Mouse (Mus musculus) limb, embryonic 15.5 days (tissue): ENCODE measurements around the gene Oxa1l. TPM values are rescaled to one million over a fixed set of nuclear protein-coding genes. Genes with fewer than 3 reads are reported as not detected.
"Not testable (repeated sequence)": the region's sequence is repeated elsewhere in the genome, so short reads cannot be mapped to it uniquely, and the experiment has no call there.

ENCODE experiments used
- ATAC-seq: fragments of 200-750 bp; cut with Nextera tagmentation; 2 replicates; pipeline ENCODE4 v1.8.0; 2017; ENCODE audit warnings: low read depth, moderate TSS enrichment; ENCODE audit not compliant: insufficient number of reproducible peaks, low FRiP score, low TSS enrichment
- H3K27ac ChIP-seq: fragments of 300-500 bp; sonication (generic); 2 replicates; pipeline ENCODE4 v1.5.1; 2015; ENCODE audit warnings: moderate library complexity, mild to moderate bottlenecking, inconsistent platforms
- H3K27me3 ChIP-seq: fragments of 300-500 bp; sonication (generic); 2 replicates; pipeline ENCODE4 v1.6.1; 2015; ENCODE audit warnings: inconsistent platforms
- H3K36me3 ChIP-seq: fragments of 300-500 bp; sonication (generic); 2 replicates; pipeline ENCODE4 v1.6.1; 2015; ENCODE audit warnings: inconsistent platforms
- H3K4me1 ChIP-seq: fragments of 300-500 bp; sonication (generic); 2 replicates; pipeline ENCODE4 v1.6.1; 2015; ENCODE audit warnings: inconsistent platforms
- H3K4me2 ChIP-seq: fragments of 300-500 bp; sonication (generic); 2 replicates; pipeline ENCODE4 v1.6.1; 2015; ENCODE audit warnings: mild to moderate bottlenecking, inconsistent platforms
- H3K4me3 ChIP-seq: fragments of 300-500 bp; sonication (generic); 2 replicates; pipeline ENCODE4 v1.5.1; 2015; ENCODE audit warnings: mild to moderate bottlenecking, inconsistent platforms
- H3K9ac ChIP-seq: fragments of 300-500 bp; sonication (generic); 2 replicates; pipeline ENCODE4 v1.6.1; 2015; ENCODE audit warnings: inconsistent platforms
- H3K9me3 ChIP-seq: fragments of 300-500 bp; sonication (generic); 2 replicates; pipeline ENCODE4 v1.6.1; 2016; ENCODE audit warnings: inconsistent platforms
- WGBS: fragments of 180-500 bp; shearing (Covaris S2); methylation state at CpG from one replicate; pipeline ENCODE4 v1.1.7; 2015; 5-methylcytosine and 5-hydroxymethylcytosine counted together
- polyA plus RNA-seq: library from polyadenylated mRNA; unstranded; fragments of >200 nt; fragmentation: Nextera tagmentation; extraction: Ambion mirVana; gene quantifications from 2 replicates; pipeline ENCODE4 v1.2.1, GENCODE M21; 2015

Oxa1l gene
- polyA plus RNA-seq = 36.1 and 37.7 TPM in 2 replicates

DNA sequence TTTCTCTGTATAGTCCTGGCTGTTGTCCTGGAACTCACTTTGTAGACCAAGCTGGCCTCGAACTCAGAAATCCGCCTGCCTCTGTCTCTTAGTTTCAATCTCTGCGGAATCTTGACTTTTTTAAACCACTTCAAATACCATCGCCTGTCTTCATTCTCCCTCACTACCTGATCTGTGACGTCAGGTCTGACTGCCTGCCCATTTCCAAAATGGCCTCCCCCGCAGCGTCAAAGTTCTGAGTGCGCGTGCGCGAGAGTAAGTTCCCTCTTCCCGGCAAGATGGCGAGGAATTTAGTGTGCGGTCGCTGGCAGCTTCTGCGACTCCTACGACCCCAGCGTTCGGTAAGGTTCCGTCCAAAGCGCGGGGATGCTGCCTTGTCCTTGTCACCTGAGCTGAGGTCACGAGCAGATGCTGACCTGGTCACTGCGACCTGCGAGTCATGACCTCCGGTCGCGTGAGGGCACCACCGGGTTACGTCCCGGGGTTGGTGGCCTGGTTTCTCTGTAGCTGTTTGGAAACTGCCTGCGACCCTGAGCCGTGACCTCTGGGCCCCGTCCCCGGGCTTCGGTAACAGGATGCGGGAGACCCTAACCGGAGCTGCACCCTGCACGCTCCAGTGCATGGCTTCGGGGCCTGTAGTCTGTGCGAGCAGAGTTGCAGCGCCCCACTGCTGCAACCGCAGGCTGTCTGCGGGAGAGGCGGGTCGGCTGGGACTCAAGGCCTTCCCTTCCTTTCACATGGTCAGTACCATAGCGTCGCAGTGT, at the start of gene Oxa1l:
TSS of gene Oxa1l (plus strand) at position 258 of the 764 bp plus-strand sequence.
- peak; percentile 83; the same call in 1 of the 2 replicates for ATAC-seq
- Histone ChIP-seq H3K36me3 (peaks cover 21% of the 10 kb centered on the region), H3K9me3 (no peaks in the 10 kb centered on the region), H3K27me3 (no peaks in the 10 kb centered on the region), H3K9ac (peak within 1 kb of the TSS; percentile 71), H3K4me1 (peaks cover 9% of the 10 kb centered on the region; the same call in 1 of the 2 replicates), H3K27ac (peak within 1 kb of the TSS; percentile 83), H3K4me2 (peak within 1 kb of the TSS; percentile 56), H3K4me3 (peak within 1 kb of the TSS; percentile 92)
- under 1% methylated on average over 48 of the region's 48 CpGs for WGBS

DNA sequence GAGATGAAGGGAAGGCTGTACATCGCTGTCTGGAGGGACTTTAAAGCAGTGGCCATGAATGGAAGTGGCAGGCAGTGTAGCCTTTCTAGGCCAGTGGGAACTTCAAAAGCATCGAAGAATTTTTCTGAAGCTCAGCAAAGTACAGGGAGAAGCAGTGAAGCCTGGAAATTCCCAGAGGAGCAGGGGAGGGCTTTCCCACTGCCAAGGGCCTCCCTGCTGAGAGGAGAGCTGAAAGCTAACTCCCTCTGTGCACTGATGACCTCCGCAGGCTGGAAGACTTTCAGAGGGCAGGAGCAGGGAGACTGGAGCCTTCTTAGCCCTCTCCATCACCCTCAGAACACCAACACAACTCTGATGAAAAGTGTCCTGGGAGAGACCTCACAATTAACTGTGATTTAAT, 48.9 kb upstream of the Oxa1l start:
- Histone ChIP-seq H3K4me1 (no peaks in the 10 kb centered on the region), H3K27me3 (no peaks in the 10 kb centered on the region), H3K36me3 (no peaks in the 10 kb centered on the region), H3K4me2 (no peak overlapping the region), H3K9me3 (no peaks in the 10 kb centered on the region), H3K9ac (no peak overlapping the region), H3K27ac (no peak overlapping the region), H3K4me3 (no peak overlapping the region)
- 32% methylated on average over 3 of the region's 3 CpGs for WGBS
- ATAC-seq = no peak

- H3K4me1 ChIP-seq = no peaks in the 10 kb centered on the region
- no peak overlapping the region for H3K27ac ChIP-seq
- H3K4me3 ChIP-seq = no peak overlapping the region
- H3K9me3 ChIP-seq = no peaks in the 10 kb centered on the region
- no peak for ATAC-seq
- no peaks in the 10 kb centered on the region for H3K27me3 ChIP-seq
- no peak overlapping the region for H3K9ac ChIP-seq
- H3K4me2 ChIP-seq = no peak overlapping the region
- WGBS = 78% methylated on average over 18 of the region's 18 CpGs
- H3K36me3 ChIP-seq = no peaks in the 10 kb centered on the region
Observed at GRCm38 (mm10) chr14:54321556-54322376, 38.9 kb upstream of the Oxa1l start.

DNA sequence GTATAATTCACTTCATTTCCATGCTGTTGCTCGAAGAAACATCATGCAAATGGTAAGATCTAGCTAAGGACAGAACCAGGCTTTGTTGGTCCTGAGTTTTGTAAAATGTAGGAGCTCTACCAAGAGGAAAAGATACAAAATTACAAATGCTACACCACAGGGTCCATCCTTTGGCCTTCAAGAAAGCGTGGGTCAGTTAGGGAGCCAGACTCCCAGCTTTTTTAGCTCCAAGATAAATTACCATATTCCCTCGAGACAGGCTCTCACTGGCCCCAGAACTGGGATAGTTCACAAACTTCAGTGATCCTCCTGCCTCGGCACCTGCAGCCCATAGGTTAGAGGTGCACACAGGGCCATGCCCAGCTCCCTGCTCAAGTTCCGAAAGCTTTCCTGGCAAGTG, 36.1 kb upstream of the Oxa1l start:
- Histone ChIP-seq H3K4me3 (no peak overlapping the region), H3K9me3 (no peaks in the 10 kb centered on the region), H3K27ac (no peak overlapping the region), H3K27me3 (no peaks in the 10 kb centered on the region), H3K4me1 (no peaks in the 10 kb centered on the region), H3K36me3 (no peaks in the 10 kb centered on the region), H3K9ac (no peak overlapping the region), H3K4me2 (no peak overlapping the region)
- 62% methylated on average over 5 of the region's 5 CpGs for WGBS
- ATAC-seq = no peak

- H3K4me2 ChIP-seq = no peak overlapping the region
- WGBS = 76% methylated on average over 2 of the region's 2 CpGs
- H3K27me3 ChIP-seq = no peaks in the 10 kb centered on the region
Observed at GRCm38 (mm10) chr14:54328548-54328947, 32.1 kb upstream of the Oxa1l start.

GRCm38 (mm10) chr14:54329201-54329600, 31.4 kb upstream of the Oxa1l start:
- no peak overlapping the region for H3K4me3 ChIP-seq
- no peaks in the 10 kb centered on the region for H3K9me3 ChIP-seq
- no peak for ATAC-seq
- H3K36me3 ChIP-seq = no peaks in the 10 kb centered on the region
- H3K27ac ChIP-seq = no peak overlapping the region
- WGBS = 41% methylated on average over 9 of the region's 9 CpGs
- H3K4me2 ChIP-seq = no peak overlapping the region
- H3K9ac ChIP-seq = no peak overlapping the region
- H3K27me3 ChIP-seq = no peaks in the 10 kb centered on the region
- H3K4me1 ChIP-seq = no peaks in the 10 kb centered on the region

More at GRCm38 (mm10) chr14:54328548-54328947, 32.1 kb upstream of the Oxa1l start:
- no peaks in the 10 kb centered on the region for H3K9me3 ChIP-seq
- no peak overlapping the region for H3K9ac ChIP-seq
- no peak overlapping the region for H3K4me3 ChIP-seq
- no peaks in the 10 kb centered on the region for H3K36me3 ChIP-seq
- no peak overlapping the region for H3K27ac ChIP-seq
- ATAC-seq = no peak
- no peaks in the 10 kb centered on the region for H3K4me1 ChIP-seq

- WGBS = 76% methylated on average over 1 of the region's 1 CpGs
- H3K36me3 ChIP-seq = no peaks in the 10 kb centered on the region
- H3K9ac ChIP-seq = no peak overlapping the region
- ATAC-seq = no peak
- no peak overlapping the region for H3K4me2 ChIP-seq
- no peaks in the 10 kb centered on the region for H3K9me3 ChIP-seq
- no peak overlapping the region for H3K27ac ChIP-seq
- H3K4me3 ChIP-seq = no peak overlapping the region
- H3K27me3 ChIP-seq = no peaks in the 10 kb centered on the region
- H3K4me1 ChIP-seq = no peaks in the 10 kb centered on the region
Observed at GRCm38 (mm10) chr14:54331178-54331577, 29.5 kb upstream of the Oxa1l start.

- WGBS = 85% methylated on average over 5 of the region's 5 CpGs
Observed at GRCm38 (mm10) chr14:54332176-54333074, 28.2 kb upstream of the Oxa1l start.

GRCm38 (mm10) chr14:54333452-54334189, 27.0 kb upstream of the Oxa1l start:
- Histone ChIP-seq H3K36me3 (no peaks in the 10 kb centered on the region), H3K9me3 (no peaks in the 10 kb centered on the region), H3K4me2 (no peak overlapping the region), H3K27ac (no peak overlapping the region), H3K4me3 (no peak overlapping the region), H3K27me3 (no peaks in the 10 kb centered on the region), H3K4me1 (no peaks in the 10 kb centered on the region), H3K9ac (no peak overlapping the region)
- 63% methylated on average over 8 of the region's 8 CpGs for WGBS
- ATAC-seq = no peak

More at GRCm38 (mm10) chr14:54332176-54333074, 28.2 kb upstream of the Oxa1l start:
- Histone ChIP-seq H3K27ac (no peak overlapping the region), H3K36me3 (no peaks in the 10 kb centered on the region), H3K9ac (no peak overlapping the region), H3K27me3 (no peaks in the 10 kb centered on the region), H3K4me1 (no peaks in the 10 kb centered on the region), H3K4me3 (no peak overlapping the region), H3K4me2 (no peak overlapping the region), H3K9me3 (no peaks in the 10 kb centered on the region)
- ATAC-seq = no peak

GRCm38 (mm10) chr14:54340836-54341235, 19.8 kb upstream of the Oxa1l start:
- H3K4me2 ChIP-seq = no peak overlapping the region
- no peak overlapping the region for H3K4me3 ChIP-seq
- no peak for ATAC-seq
- no peaks in the 10 kb centered on the region for H3K4me1 ChIP-seq
- no peaks in the 10 kb centered on the region for H3K27me3 ChIP-seq
- no peak overlapping the region for H3K9ac ChIP-seq
- no peaks in the 10 kb centered on the region for H3K9me3 ChIP-seq
- H3K36me3 ChIP-seq = no peaks in the 10 kb centered on the region
- WGBS = 64% methylated on average over 7 of the region's 7 CpGs
- no peak overlapping the region for H3K27ac ChIP-seq

DNA sequence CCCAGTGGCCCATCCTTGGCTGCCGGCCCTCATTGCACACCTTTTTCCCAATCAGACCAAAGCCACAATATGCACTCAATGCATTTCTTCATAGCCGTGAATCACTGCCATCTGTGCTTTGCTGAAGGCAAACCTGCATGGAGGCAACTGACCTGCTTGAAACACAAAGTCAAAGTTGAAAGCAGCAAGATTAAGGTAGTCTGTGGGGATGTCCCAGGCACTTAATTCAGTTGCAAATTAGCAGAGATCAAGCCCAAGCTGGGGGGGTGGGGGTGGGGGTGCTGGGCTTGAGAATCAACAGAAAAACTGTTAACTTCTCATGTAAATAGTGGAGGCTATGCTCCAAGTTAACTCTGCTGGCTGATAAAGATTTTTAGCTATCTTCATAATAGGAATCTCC, 18.8 kb upstream of the Oxa1l start:
- H3K27ac ChIP-seq, H3K4me3 ChIP-seq, H3K4me2 ChIP-seq, H3K27me3 ChIP-seq, ATAC-seq, H3K4me1 ChIP-seq, H3K9ac ChIP-seq, H3K9me3 ChIP-seq, H3K36me3 ChIP-seq: not testable (repeated sequence)
- 31% methylated on average over 2 of the region's 2 CpGs for WGBS
